Comparison of ENCODE assay signal across 10 mouse cellular contexts in the genomic region with DNA sequence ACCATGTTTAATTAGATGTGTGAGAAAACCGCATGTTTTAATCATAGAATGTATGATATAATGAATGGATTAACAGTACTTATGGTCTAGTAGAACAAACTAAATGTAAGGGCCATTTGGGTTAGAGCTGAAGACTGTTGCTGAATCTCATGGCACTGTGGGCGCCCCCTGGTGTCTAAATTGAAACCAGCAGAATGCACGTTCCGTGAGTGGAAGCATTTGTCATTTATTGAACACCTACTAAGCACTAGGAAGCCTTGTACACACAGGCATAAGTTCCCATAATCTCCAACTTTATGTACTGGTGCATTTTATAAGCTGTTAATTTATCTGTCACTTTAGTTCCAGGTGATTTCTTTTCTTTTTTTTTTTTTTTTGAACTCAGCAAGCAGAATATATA. TPM values are rescaled to one million over a fixed set of nuclear protein-coding genes. Genes with fewer than 3 reads are reported as not detected.
A peak's percentile ranks its signal among the peaks of the same experiment; 100 is the strongest.
DNase-seq lines count a peak whose midpoint lies in the region; ATAC-seq and TF ChIP-seq lines count a peak whose summit lies in the region.
"Had no signal": no experiment of that assay in that cellular context is flagged by ENCODE, and none has a peak within 500 bp of the region (broad histone marks: within the 10 kb centered on the region; RNA-seq: fewer than 3 reads in every experiment).

No protein-coding gene starts in this region.

- ATAC-seq in intestine, postnatal 0 days = no peak
- ATAC-seq in intestine, embryonic 16.5 days = no peak
- ATAC-seq in cerebellum, adult (ENCODE audit: insufficient number of reproducible peaks, low FRiP score, low TSS enrichment) = peak; percentile 58; the same call in 1 of the 2 replicates
- ATAC-seq in megakaryocyte-erythroid progenitor cell, adult 5-6 weeks (replicated peaks; ENCODE audit: low FRiP score, low TSS enrichment, poor library complexity, severe bottlenecking) = peak; percentile 32

- no peaks in the 10 kb centered on the region for H3K27me3 ChIP-seq in intestine, postnatal 0 days (replicated peaks; ENCODE audit: control insufficient read depth, insufficient read depth, low read length)
- no peaks in the 10 kb centered on the region for H3K27me3 ChIP-seq in intestine, embryonic 16.5 days (replicated peaks; ENCODE audit: control insufficient read depth, insufficient read depth, low read length)
- no peaks in the 10 kb centered on the region for H3K27me3 ChIP-seq in MEL (ENCODE audit: control insufficient read depth in 1 of 2, insufficient read depth in 2 of 2, low read length in 2 of 2)
- H3K27me3 ChIP-seq: embryonic facial prominence, embryonic 15.5 days had no signal

- no peaks in the 10 kb centered on the region for H3K4me1 ChIP-seq in intestine, postnatal 0 days (replicated peaks; ENCODE audit: control insufficient read depth, insufficient read depth, low read length)
- H3K4me1 ChIP-seq in intestine, embryonic 16.5 days (ENCODE audit: control insufficient read depth, insufficient read depth, low read length) = no peaks in the 10 kb centered on the region
- peaks cover 27 to 35% of the 10 kb centered on the region in 2 experiments for H3K4me1 ChIP-seq in MEL (ENCODE audit: control insufficient read depth in 1 of 2, insufficient read depth in 2 of 2, low read length in 2 of 2)
- H3K4me1 ChIP-seq: embryonic facial prominence, embryonic 15.5 days had no signal

- no peaks in the 10 kb centered on the region for H3K36me3 ChIP-seq in intestine, postnatal 0 days (ENCODE audit: control insufficient read depth, insufficient read depth)
- no peaks in the 10 kb centered on the region for H3K36me3 ChIP-seq in intestine, embryonic 16.5 days (ENCODE audit: control insufficient read depth, insufficient read depth, low read length)
- peaks cover 24 to 74% of the 10 kb centered on the region in 2 experiments for H3K36me3 ChIP-seq in MEL (ENCODE audit: control insufficient read depth in 1 of 2, insufficient read depth in 2 of 2, low read length in 2 of 2)
- H3K36me3 ChIP-seq: embryonic facial prominence, embryonic 15.5 days had no signal

- H3K4me3 ChIP-seq in intestine, postnatal 0 days (ENCODE audit: low read depth, low read length) = no peak overlapping the region
- H3K4me3 ChIP-seq in intestine, embryonic 16.5 days (ENCODE audit: low read length) = no peak overlapping the region
- no peak overlapping the region for H3K4me3 ChIP-seq in MEL (ENCODE audit: control insufficient read depth in 1 of 2, insufficient read depth in 1 of 2, low read depth in 2 of 2, low read length in 2 of 2)
- H3K4me3 ChIP-seq: embryonic facial prominence, embryonic 15.5 days had no signal

- H3K79me2 ChIP-seq in MEL (ENCODE audit: control insufficient read depth, insufficient read depth, low read length, poor library complexity) = peaks cover 40% of the 10 kb centered on the region

- peak; percentile 84 for DNase-seq in MEL (ENCODE audit: low read depth, low spot score)
- DNase-seq in frontal cortex, postnatal 36 days (ENCODE audit: low spot score in 2 of 2) = peak; percentile 55 to 67
- DNase-seq in layer of hippocampus, postnatal 36 days = peak; percentile 22 to 39
- DNase-seq in thymus, adult 18-20 months = peak; percentile 57 to 58

- WGBS in intestine, postnatal 0 days = 45% methylated on average over 4 of the region's 4 CpGs
- WGBS in intestine, embryonic 16.5 days = 44% methylated on average over 4 of the region's 4 CpGs

- peak; percentile 80 for TF ChIP-seq CTCF in intestine, postnatal 0 days (IDR thresholded peaks at IDR 0.05; ENCODE audit: low read depth)
- peak; percentile 74 to 81 (median 81) for TF ChIP-seq CTCF in MEL (IDR thresholded peaks at IDR 0.05 in 2 of 3, conservative IDR thresholded peaks at IDR 0.05 in 1 of 3; ENCODE audit: control insufficient read depth in 1 of 3, insufficient read depth in 1 of 3, low read depth in 2 of 3, low read length in 3 of 3, poor library complexity in 1 of 3, severe bottlenecking in 1 of 3)

- no peak overlapping the region for H3K27ac ChIP-seq in intestine, postnatal 0 days (ENCODE audit: low read depth, low read length)
- no peak overlapping the region for H3K27ac ChIP-seq in intestine, embryonic 16.5 days (ENCODE audit: low read length)
- no peak overlapping the region for H3K27ac ChIP-seq in MEL (ENCODE audit: control insufficient read depth, low read depth, low read length)
- H3K27ac ChIP-seq: embryonic facial prominence, embryonic 15.5 days; macrophage had no signal

- peak; percentile 63 for TF ChIP-seq RAD21 in MEL (IDR thresholded peaks at IDR 0.05; ENCODE audit: low read depth, low read length)

- no peak overlapping the region for H3K9ac ChIP-seq in intestine, postnatal 0 days (ENCODE audit: low read depth, low read length)
- no peak overlapping the region for H3K9ac ChIP-seq in intestine, embryonic 16.5 days (ENCODE audit: low read depth, low read length)
- H3K9ac ChIP-seq in MEL (ENCODE audit: control insufficient read depth, low read depth, low read length, poor library complexity, severe bottlenecking) = no peak overlapping the region
- H3K9ac ChIP-seq: embryonic facial prominence, embryonic 15.5 days had no signal

- no peak for TF ChIP-seq POLR2A in MEL (IDR thresholded peaks at IDR 0.05; ENCODE audit: control insufficient read depth in 1 of 2, insufficient read depth in 1 of 2, low read depth in 1 of 2, low read length in 2 of 2, poor library complexity in 1 of 2)

- TF ChIP-seq EP300 in MEL (IDR thresholded peaks at IDR 0.05; ENCODE audit: low read depth in 1 of 2, low read length in 2 of 2) = peak in 1 of 2 experiments; percentile 43; a peak in 1 of 4 replicates

- no peaks in the 10 kb centered on the region for H3K9me3 ChIP-seq in intestine, postnatal 0 days (ENCODE audit: control insufficient read depth)
- no peaks in the 10 kb centered on the region for H3K9me3 ChIP-seq in intestine, embryonic 16.5 days (ENCODE audit: control insufficient read depth, low read length)
- no peaks in the 10 kb centered on the region for H3K9me3 ChIP-seq in MEL (replicated peaks; ENCODE audit: insufficient read depth, low read length)
- H3K9me3 ChIP-seq: embryonic facial prominence, embryonic 15.5 days had no signal

- no peak overlapping the region for H3K4me2 ChIP-seq in intestine, postnatal 0 days (replicated peaks; ENCODE audit: low read depth)
- H3K4me2 ChIP-seq in intestine, embryonic 16.5 days (ENCODE audit: low read depth, low read length) = no peak overlapping the region
- H3K4me2 ChIP-seq: embryonic facial prominence, embryonic 15.5 days had no signal

TF ChIP-seq in MEL, 35 proteins besides CTCF, POLR2A, EP300 and RAD21:
- peak; percentile 90 for TF ChIP-seq SMC3 (IDR thresholded peaks at IDR 0.05; ENCODE audit: low read depth, low read length)
- peak; percentile 42; the same call in 1 of the 2 replicates for TF ChIP-seq MXI1 (IDR thresholded peaks at IDR 0.05; ENCODE audit: low read depth, low read length)
- no peak for TF ChIP-seq MEF2A (IDR thresholded peaks at IDR 0.05; ENCODE audit: extremely low read depth, insufficient replicate concordance, low read depth, low read length, poor library complexity, severe bottlenecking)
- TF ChIP-seq BHLHE40 (IDR thresholded peaks at IDR 0.05; ENCODE audit: borderline replicate concordance, low read depth, low read length) = no peak
- no peak for TF ChIP-seq GATA1 (IDR thresholded peaks at IDR 0.05; ENCODE audit: low read depth, low read length)
- peak; percentile 28; the same call in 1 of the 2 replicates for TF ChIP-seq HCFC1 (IDR thresholded peaks at IDR 0.05; ENCODE audit: low read depth, low read length)
- TF ChIP-seq CHD1 (IDR thresholded peaks at IDR 0.05; ENCODE audit: low read depth, low read length) = no peak
- no peak for TF ChIP-seq GABPA (IDR thresholded peaks at IDR 0.05; ENCODE audit: low read depth, low read length)
- 0 out of 2 replicates have a peak, but pooled peaks have one; percentile 28 for TF ChIP-seq ETS1 (IDR thresholded peaks at IDR 0.05; ENCODE audit: low read depth, low read length)
- no peak for TF ChIP-seq KAT2A (conservative IDR thresholded peaks at IDR 0.05; ENCODE audit: low read depth, low read length)
- no peak for TF ChIP-seq USF2 (IDR thresholded peaks at IDR 0.05; ENCODE audit: borderline replicate concordance in 1 of 2, insufficient read depth in 1 of 2, low read depth in 1 of 2, low read length in 2 of 2)
- peak; percentile 94 for TF ChIP-seq ZKSCAN1 (IDR thresholded peaks at IDR 0.05; ENCODE audit: low read depth, low read length)
- TF ChIP-seq ZNF384 (IDR thresholded peaks at IDR 0.05; ENCODE audit: low read depth, low read length) = peak; percentile 64
- TF ChIP-seq SIN3A (IDR thresholded peaks at IDR 0.05; ENCODE audit: low read length) = peak; percentile 42; the same call in 1 of the 2 replicates
- TF ChIP-seq MYC (IDR thresholded peaks at IDR 0.05; ENCODE audit: low read depth, low read length) = peak; percentile 79
- TF ChIP-seq MAX (IDR thresholded peaks at IDR 0.05; ENCODE audit: low read length) = 0 out of 2 replicates have a peak, but pooled peaks have one; percentile 38
- TF ChIP-seq MYB (IDR thresholded peaks at IDR 0.05; ENCODE audit: low read depth, low read length) = no peak
- no peak for TF ChIP-seq JUND (IDR thresholded peaks at IDR 0.05; ENCODE audit: low read depth, low read length)
- peak; percentile 57 for TF ChIP-seq ZC3H11A (IDR thresholded peaks at IDR 0.05; ENCODE audit: low read depth, low read length)

RNA-seq across cellular contexts. Expression of a gene that starts 10.4 kb away (rescaled TPM):
- polyA plus RNA-seq in intestine, postnatal 0 days (2015; fragmentation: Nextera tagmentation; extraction: Ambion mirVana) = 1.7 and 1.8 TPM in 2 replicates
- polyA plus RNA-seq in intestine, embryonic 16.5 days (2015; fragmentation: Nextera tagmentation; extraction: Ambion mirVana) = 2.9 and 3.2 TPM in 2 replicates
- total RNA-seq in MEL (2012; rRNA removed) = 22.7 and 35.5 TPM in 2 replicates
- polyA plus RNA-seq in MEL (2012; ENCODE audit: insufficient read depth in 1 of 2, insufficient read length in 2 of 2, low read depth in 1 of 2, low replicate concordance in 2 of 2, missing spikeins in 1 of 2) = 10 to 100 TPM; 48.9 to 97.5 TPM
- 10 to 100 TPM; 26.1 to 29.7 TPM for total RNA-seq in layer of hippocampus, postnatal 36 days (2021)
- 186 and 211 TPM in 2 replicates for total RNA-seq in megakaryocyte-erythroid progenitor cell, adult 5-6 weeks (2014; fragmentation: Nextera tagmentation)
- total RNA-seq in megakaryocyte-erythroid progenitor cell, adult 5-6 weeks (2017) = 177 and 235 TPM in 2 replicates

Comparison
In these comparisons a context has a peak if more than half of its experiments do, and no peak if none do; other contexts are left out.
1. ATAC-seq: peak in cerebellum, adult (single experiment) and megakaryocyte-erythroid progenitor cell, adult 5-6 weeks (single experiment); none in intestine, postnatal 0 days (single experiment) and intestine, embryonic 16.5 days (single experiment).
2. DNase-seq: peak in every context shown above with its lines; median percentile 84 in MEL; 61 in frontal cortex, postnatal 36 days; 58 in thymus, adult 18-20 months; 30 in layer of hippocampus, postnatal 36 days.